Mouse (Mus musculus): ENCODE data around the gene Mpped2.

- TF ChIP-seq CTCF (IDR thresholded peaks at IDR 0.05; ENCODE audit: insufficient read depth, low read depth, low read length) (no peak), POLR2A (IDR thresholded peaks at IDR 0.05; ENCODE audit: insufficient read depth, low read depth, low read length) (no peak)
Measured at GRCm38 (mm10) chr2:106674319-106674718, 18.8 kb upstream of the Mpped2 start.
